Mouse (Mus musculus) myocyte (in vitro differentiated cells): Measurements from ENCODE around the gene Guca2a.

ENCODE experiments used
- CEBPB ChIP-seq: IDR thresholded peaks from 2 replicates; pipeline ENCODE4 v1.6.1; 2011; ENCODE audit warnings: mild to moderate bottlenecking, moderate library complexity; ENCODE audit not compliant: poor library complexity, insufficient read depth, severe bottlenecking
- E2F4 ChIP-seq: IDR thresholded peaks from one replicate; pipeline ENCODE4 v1.6.1; 2011; ENCODE audit warnings: mild to moderate bottlenecking, control low read depth, moderate library complexity; ENCODE audit not compliant: insufficient read depth
- MYOD1 ChIP-seq, 3 experiments: IDR thresholded peaks; one replicate each; pipeline ENCODE4 v1.6.1; 2011; ENCODE audit warnings: control low read depth in 2 of 3, low read depth in 2 of 3, mild to moderate bottlenecking in 2 of 3, moderate library complexity in 1 of 3; ENCODE audit not compliant: insufficient read length in 2 of 3, control insufficient read depth in 1 of 3
- POLR2A ChIP-seq: IDR thresholded peaks from one replicate; pipeline ENCODE4 v1.6.1; 2011; ENCODE audit warnings: low read depth, mild to moderate bottlenecking, control low read depth, moderate library complexity; ENCODE audit not compliant: insufficient read length
- POLR2AphosphoS2 ChIP-seq: IDR thresholded peaks from one replicate; pipeline ENCODE4 v1.6.1; 2011; ENCODE audit warnings: low read depth, control low read depth; ENCODE audit not compliant: insufficient read length
- REST ChIP-seq: IDR thresholded peaks from one replicate; pipeline ENCODE4 v1.6.1; 2011; ENCODE audit warnings: mild to moderate bottlenecking, control low read depth, moderate library complexity; ENCODE audit not compliant: insufficient read depth, insufficient read length
- SRF ChIP-seq: IDR thresholded peaks from one replicate; pipeline ENCODE4 v1.6.1; 2011; ENCODE audit warnings: low read depth; ENCODE audit not compliant: control insufficient read depth, insufficient read length
- TCF12 ChIP-seq: IDR thresholded peaks from one replicate; pipeline ENCODE4 v1.6.1; 2011; ENCODE audit warnings: mild to moderate bottlenecking, control low read depth; ENCODE audit not compliant: poor library complexity, insufficient read depth, severe bottlenecking
- TCF3 ChIP-seq: IDR thresholded peaks from one replicate; pipeline ENCODE4 v1.6.1; 2011; ENCODE audit warnings: low read depth, control low read depth; ENCODE audit not compliant: insufficient read length
- USF1 ChIP-seq: IDR thresholded peaks from one replicate; pipeline ENCODE4 v1.6.1; 2011; ENCODE audit warnings: low read depth, mild to moderate bottlenecking, control low read depth, moderate library complexity

- TF ChIP-seq MYOD1 (IDR thresholded peaks at IDR 0.05; ENCODE audit: control insufficient read depth in 1 of 3, insufficient read length in 2 of 3, low read depth in 2 of 3) (no peak), POLR2A (no peak), TCF3 (no peak), TCF12 (no peak), USF1 (no peak), CEBPB (no peak), POLR2AphosphoS2 (no peak), E2F4 (no peak), SRF (no peak), REST (no peak)
Observed at GRCm38 (mm10) chr4:119667454-119667853, 29.9 kb downstream of the Guca2a start.
